Mouse (Mus musculus): ENCODE results near the gene Hip1.

The Hip1 gene

GRCm38 (mm10) chr5:135533431-135533830 lies 11.5 kb downstream of the Hip1 start:
- no peak for DNase-seq (ENCODE audit: extremely low read depth, low read depth, low spot score)

- DNase-seq (ENCODE audit: extremely low read depth, low read depth, low spot score) = no peak
Measured at GRCm38 (mm10) chr5:135531306-135531845, 13.5 kb downstream of the Hip1 start.

- no peak for DNase-seq (ENCODE audit: extremely low read depth, low read depth, low spot score)
Measured at GRCm38 (mm10) chr5:135529964-135530363, 15.0 kb downstream of the Hip1 start.

GRCm38 (mm10) chr5:135529310-135529709 lies 15.6 kb downstream of the Hip1 start:
- no peak for DNase-seq (ENCODE audit: extremely low read depth, low read depth, low spot score)

- DNase-seq (ENCODE audit: extremely low read depth, low read depth, low spot score) = no peak
Measured at GRCm38 (mm10) chr5:135527986-135528385, 16.9 kb downstream of the Hip1 start.

- no peak for DNase-seq (ENCODE audit: extremely low read depth, low read depth, low spot score)
Measured at GRCm38 (mm10) chr5:135524660-135525560, 20.0 kb downstream of the Hip1 start.

GRCm38 (mm10) chr5:135524087-135524486 lies 20.8 kb downstream of the Hip1 start:
- no peak for DNase-seq (ENCODE audit: extremely low read depth, low read depth, low spot score)

GRCm38 (mm10) chr5:135522111-135522722 lies 22.7 kb downstream of the Hip1 start:
- no peak for DNase-seq (ENCODE audit: extremely low read depth, low read depth, low spot score)

GRCm38 (mm10) chr5:135517348-135517883 lies 27.5 kb downstream of the Hip1 start:
- DNase-seq (ENCODE audit: extremely low read depth, low read depth, low spot score) = no peak

- no peak for DNase-seq (ENCODE audit: extremely low read depth, low read depth, low spot score)
Measured at GRCm38 (mm10) chr5:135513131-135513530, 31.8 kb downstream of the Hip1 start.

GRCm38 (mm10) chr5:135511105-135511504 lies 33.8 kb downstream of the Hip1 start:
- DNase-seq (ENCODE audit: extremely low read depth, low read depth, low spot score) = no peak

- DNase-seq (ENCODE audit: extremely low read depth, low read depth, low spot score) = no peak
Measured at GRCm38 (mm10) chr5:135508284-135508683, 36.6 kb downstream of the Hip1 start.

GRCm38 (mm10) chr5:135507561-135508273 lies 37.2 kb downstream of the Hip1 start:
- DNase-seq (ENCODE audit: extremely low read depth, low read depth, low spot score) = no peak

GRCm38 (mm10) chr5:135505442-135505841 lies 39.5 kb downstream of the Hip1 start:
- no peak for DNase-seq (ENCODE audit: extremely low read depth, low read depth, low spot score)

- DNase-seq (ENCODE audit: extremely low read depth, low read depth, low spot score) = no peak
Measured at GRCm38 (mm10) chr5:135502931-135503330, 42.0 kb downstream of the Hip1 start.

GRCm38 (mm10) chr5:135502027-135502426 lies 42.9 kb downstream of the Hip1 start:
- no peak for DNase-seq (ENCODE audit: extremely low read depth, low read depth, low spot score)

GRCm38 (mm10) chr5:135498914-135499313 lies 46.0 kb downstream of the Hip1 start:
- no peak for DNase-seq (ENCODE audit: extremely low read depth, low read depth, low spot score)

- no peak for DNase-seq (ENCODE audit: extremely low read depth, low read depth, low spot score)
Measured at GRCm38 (mm10) chr5:135497347-135497955, 47.5 kb downstream of the Hip1 start.

GRCm38 (mm10) chr5:135496489-135496888 lies 48.4 kb downstream of the Hip1 start:
- DNase-seq (ENCODE audit: extremely low read depth, low read depth, low spot score) = no peak

GRCm38 (mm10) chr5:135495471-135495870 lies 49.4 kb downstream of the Hip1 start:
- no peak for DNase-seq (ENCODE audit: extremely low read depth, low read depth, low spot score)

Measured in fat pad, adult 2 months (tissue).